Mouse (Mus musculus) olfactory bulb, adult 2 months (tissue): ENCODE data around the gene Atp2a3.

Experiments used
- CTCF ChIP-seq: fragments of 200-500 bp; IDR thresholded peaks from 2 replicates; pipeline ENCODE4 v1.5.1; 2012; ENCODE audit warnings: low read depth, mild to moderate bottlenecking, low read length, moderate library complexity; ENCODE audit not compliant: insufficient read depth
- POLR2A ChIP-seq: fragments of 200-500 bp; IDR thresholded peaks from 2 replicates; pipeline ENCODE4 v1.6.1; 2012; ENCODE audit warnings: mild to moderate bottlenecking, low read depth, low read length, moderate library complexity; ENCODE audit not compliant: insufficient read depth

- TF ChIP-seq POLR2A (no peak), CTCF (peak; percentile 36; the same call in 1 of the 2 replicates)
Measured at GRCm38 (mm10) chr11:73001029-73001428, 40.1 kb downstream of the Atp2a3 start.
